Mouse (Mus musculus): ENCODE measurements around the gene Mybph. TPM values are rescaled to one million over a fixed set of nuclear protein-coding genes. Genes with fewer than 3 reads are reported as not detected.

Gene Mybph
- polyA plus RNA-seq (2012; rRNA removed): 0.14 and 7.7 TPM in 2 replicates

DNA sequence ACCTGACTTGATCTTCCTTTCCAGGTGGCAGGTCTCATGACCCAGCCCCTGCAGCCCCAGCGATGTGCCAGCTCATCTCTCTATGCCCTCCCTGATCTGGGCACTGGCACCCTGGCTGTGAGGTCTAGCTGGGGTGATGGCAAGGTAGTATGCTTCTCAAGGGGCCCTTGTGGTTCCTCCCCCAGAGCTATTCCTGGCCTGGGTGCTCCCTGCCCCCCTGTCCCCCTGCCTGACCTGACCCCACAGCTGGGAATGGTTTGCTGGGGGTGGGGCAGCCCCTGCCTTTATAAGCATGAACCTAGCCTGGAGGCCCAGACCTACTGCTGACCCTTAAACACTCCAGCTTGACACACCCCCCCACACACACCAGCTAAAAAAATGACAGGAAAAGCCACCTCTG, at the start of gene Mybph:
Gene Mybph, plus strand, starts transcription at position 323 of the 400 bp plus-strand sequence.
- H3K4me3 ChIP-seq (replicated peaks; ENCODE audit: extremely low read depth, low read depth, low read length): no peak within 1 kb of the TSS
- 78% methylated on average over 1 of the region's 1 CpGs for WGBS
- no peak for DNase-seq
- TF ChIP-seq POLR2A (IDR thresholded peaks at IDR 0.05; ENCODE audit: borderline replicate concordance, extremely low read depth, low read depth, low read length): no peak
- H3K4me1 ChIP-seq (ENCODE audit: control insufficient read depth, insufficient read depth, low read length): peaks cover 7% of the 10 kb centered on the region; the same call in 1 of the 2 replicates

DNA sequence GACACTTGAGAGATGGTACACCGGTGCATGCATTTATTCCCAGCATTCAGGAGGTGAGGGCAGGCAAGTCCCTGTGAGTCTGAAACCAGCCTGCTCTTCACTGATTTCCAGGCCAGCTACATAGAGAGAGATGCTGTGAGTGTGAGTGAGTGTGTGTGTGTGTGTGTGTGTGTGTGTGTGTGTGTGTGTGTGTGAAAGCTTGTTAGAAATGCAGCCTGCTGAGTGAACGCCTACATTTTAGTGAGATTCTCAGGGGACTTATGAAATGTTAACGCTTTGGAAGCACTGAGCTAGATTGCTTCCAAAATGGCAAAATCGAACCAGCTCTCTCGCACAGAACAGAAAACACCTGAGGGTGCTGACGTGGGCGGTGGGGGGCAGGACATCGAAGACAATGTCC, 47.2 kb upstream of the Mybph start:
- 77% methylated on average over 8 of the region's 8 CpGs for WGBS
- no peak overlapping the region for H3K4me3 ChIP-seq (replicated peaks; ENCODE audit: extremely low read depth, low read depth, low read length)
- no peak for TF ChIP-seq POLR2A (IDR thresholded peaks at IDR 0.05; ENCODE audit: borderline replicate concordance, extremely low read depth, low read depth, low read length)
- no peak for TF ChIP-seq CTCF (IDR thresholded peaks at IDR 0.05; ENCODE audit: insufficient read depth, low read length)
- DNase-seq: no peak
- no peaks in the 10 kb centered on the region for H3K4me1 ChIP-seq (ENCODE audit: control insufficient read depth, insufficient read depth, low read length)

DNA sequence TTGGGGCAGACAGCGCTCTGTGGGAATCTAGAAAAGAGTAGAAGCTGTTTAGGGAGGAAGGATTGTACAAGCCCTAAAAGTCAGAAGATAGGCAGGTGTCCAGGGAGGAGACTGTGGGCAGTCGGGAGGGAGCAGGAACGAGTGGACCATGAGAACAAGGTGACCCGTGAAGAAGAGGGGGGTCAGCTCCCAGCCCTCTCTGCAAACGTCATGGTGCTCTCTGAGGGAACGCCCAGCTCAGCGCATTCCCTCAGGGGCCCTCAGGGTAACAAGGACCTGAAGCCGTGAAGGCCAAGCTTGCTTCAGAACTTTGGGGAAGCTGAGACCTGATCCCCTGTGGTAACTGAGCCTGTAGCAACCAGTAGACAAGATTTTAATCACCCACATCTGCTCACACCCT, 43.2 kb upstream of the Mybph start:
- Histone ChIP-seq H3K4me1 (ENCODE audit: control insufficient read depth, insufficient read depth, low read length) (no peaks in the 10 kb centered on the region), H3K4me3 (replicated peaks; ENCODE audit: extremely low read depth, low read depth, low read length) (no peak overlapping the region)
- TF ChIP-seq CTCF (IDR thresholded peaks at IDR 0.05; ENCODE audit: insufficient read depth, low read length) (no peak), POLR2A (IDR thresholded peaks at IDR 0.05; ENCODE audit: borderline replicate concordance, extremely low read depth, low read depth, low read length) (no peak)
- WGBS: 71% methylated on average over 8 of the region's 8 CpGs
- no peak for DNase-seq

DNA sequence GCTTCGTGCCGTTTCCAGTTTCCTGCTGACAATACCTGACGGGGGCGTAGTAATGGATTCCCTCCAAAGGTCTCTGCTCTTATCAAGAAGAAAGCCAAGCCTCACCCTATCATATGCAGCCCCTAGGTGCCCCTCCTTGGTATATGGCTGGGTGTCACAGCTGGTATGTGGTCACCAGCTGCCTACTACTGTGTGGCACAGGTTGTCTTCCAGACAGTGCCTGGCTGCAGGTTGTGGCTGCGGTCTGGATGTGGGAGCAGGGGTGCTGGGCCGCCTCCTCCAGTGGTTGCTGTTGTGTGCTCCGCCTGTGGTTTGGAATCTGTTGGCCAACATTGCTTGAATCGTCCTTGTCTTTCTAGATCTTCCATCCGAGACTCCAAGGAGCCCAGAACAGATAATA, 42.5 kb upstream of the Mybph start:
- WGBS: 91% methylated on average over 9 of the region's 9 CpGs

DNA sequence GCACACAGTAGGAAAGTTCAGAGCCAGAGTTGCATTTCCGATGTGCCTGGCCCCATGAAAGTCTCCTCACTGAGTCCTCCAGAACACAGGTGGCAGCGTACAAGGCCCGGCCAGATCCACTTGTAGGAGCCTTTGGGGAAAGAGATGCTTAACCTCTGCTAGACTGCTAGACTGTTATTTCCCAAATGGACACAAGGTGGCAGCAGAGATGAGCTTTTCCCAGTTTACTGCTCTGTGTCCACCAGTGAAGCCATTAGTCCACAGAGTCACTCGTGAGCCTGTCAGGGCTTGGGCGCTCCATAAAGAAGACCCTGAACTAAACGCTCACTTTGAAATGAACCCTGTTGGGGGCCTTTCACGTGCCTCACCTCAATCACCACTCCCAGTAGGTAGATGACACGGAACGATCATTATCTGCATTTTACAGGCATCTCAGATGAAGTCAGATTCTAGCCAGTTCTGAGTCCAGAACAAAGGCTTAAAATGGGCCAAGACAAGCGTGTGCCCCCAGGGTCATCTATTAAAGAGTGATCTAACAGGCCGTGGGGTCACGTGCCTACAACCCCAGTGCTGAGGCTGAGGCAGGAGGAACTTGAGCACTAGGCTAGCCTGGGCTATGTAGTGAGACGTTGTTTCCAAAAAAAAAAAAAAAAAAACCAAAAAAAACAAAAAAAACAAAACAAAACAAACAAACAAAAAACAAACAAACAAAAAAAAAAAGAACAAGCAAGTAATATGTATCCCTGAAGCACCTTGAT, 41.4 kb upstream of the Mybph start:
- TF ChIP-seq POLR2A (IDR thresholded peaks at IDR 0.05; ENCODE audit: borderline replicate concordance, extremely low read depth, low read depth, low read length) (no peak), CTCF (IDR thresholded peaks at IDR 0.05; ENCODE audit: insufficient read depth, low read length) (peak; percentile 59)
- peak; percentile 67 for DNase-seq
- 28% methylated on average over 13 of the region's 13 CpGs for WGBS
- Histone ChIP-seq H3K4me1 (ENCODE audit: control insufficient read depth, insufficient read depth, low read length) (no peaks in the 10 kb centered on the region), H3K4me3 (replicated peaks; ENCODE audit: extremely low read depth, low read depth, low read length) (no peak overlapping the region)

More for the DNA sequence above, 42.5 kb upstream of the Mybph start:
- DNase-seq: no peak
- no peak for TF ChIP-seq POLR2A (IDR thresholded peaks at IDR 0.05; ENCODE audit: borderline replicate concordance, extremely low read depth, low read depth, low read length)
- TF ChIP-seq CTCF (IDR thresholded peaks at IDR 0.05; ENCODE audit: insufficient read depth, low read length): no peak
- no peaks in the 10 kb centered on the region for H3K4me1 ChIP-seq (ENCODE audit: control insufficient read depth, insufficient read depth, low read length)
- H3K4me3 ChIP-seq (replicated peaks; ENCODE audit: extremely low read depth, low read depth, low read length): no peak overlapping the region

DNA sequence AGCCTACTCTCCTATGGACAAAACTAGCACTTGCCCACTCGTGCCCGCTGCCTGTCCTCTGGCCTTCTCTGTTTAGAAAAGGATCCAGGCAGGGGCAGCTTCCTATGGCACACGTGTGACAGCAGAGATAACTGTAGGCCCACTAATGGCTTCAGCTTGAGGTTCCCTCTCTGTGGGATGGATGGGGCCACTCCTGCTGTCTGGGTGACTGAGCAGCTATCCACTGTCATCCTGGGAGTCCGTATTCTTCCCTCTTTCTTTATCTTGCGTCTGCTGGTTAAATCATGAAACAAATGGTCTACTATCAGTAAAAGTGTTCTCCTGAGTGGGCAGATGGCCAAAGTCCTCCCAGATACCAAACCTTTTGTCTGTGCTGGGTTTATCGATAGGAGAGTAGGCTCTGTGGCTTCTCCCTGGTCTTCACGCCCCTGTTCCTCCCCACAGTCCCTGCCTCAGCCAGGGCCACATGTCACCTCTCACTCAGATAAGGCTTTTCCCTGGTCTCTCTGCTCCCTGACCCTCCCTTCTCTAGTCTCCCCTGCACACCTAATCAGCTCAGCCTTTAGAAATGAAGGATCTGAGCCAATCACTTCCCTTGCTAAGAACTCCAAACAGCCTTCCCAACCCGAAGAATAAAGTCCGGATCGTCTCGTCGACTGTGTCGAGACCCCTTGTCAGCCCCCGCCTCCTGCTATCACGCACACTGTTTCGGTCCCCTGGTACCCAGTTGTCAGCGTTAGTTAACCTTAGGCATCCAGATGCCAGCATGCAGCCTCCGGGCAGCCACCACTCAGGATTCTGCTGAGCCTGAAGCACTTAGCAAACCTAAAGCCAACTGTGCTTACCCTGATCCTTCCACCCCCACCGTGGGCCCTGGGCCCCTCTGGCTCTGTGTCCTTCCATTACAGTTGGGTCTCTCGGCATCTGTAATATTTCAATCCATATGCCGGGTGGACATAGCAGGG, 40.3 kb upstream of the Mybph start:
- Histone ChIP-seq H3K4me3 (replicated peaks; ENCODE audit: extremely low read depth, low read depth, low read length) (no peak overlapping the region), H3K4me1 (ENCODE audit: control insufficient read depth, insufficient read depth, low read length) (no peaks in the 10 kb centered on the region)
- WGBS: 70% methylated on average over 21 of the region's 21 CpGs
- DNase-seq: no peak
- TF ChIP-seq POLR2A (IDR thresholded peaks at IDR 0.05; ENCODE audit: borderline replicate concordance, extremely low read depth, low read depth, low read length): no peak
- TF ChIP-seq CTCF (IDR thresholded peaks at IDR 0.05; ENCODE audit: insufficient read depth, low read length): no peak

DNA sequence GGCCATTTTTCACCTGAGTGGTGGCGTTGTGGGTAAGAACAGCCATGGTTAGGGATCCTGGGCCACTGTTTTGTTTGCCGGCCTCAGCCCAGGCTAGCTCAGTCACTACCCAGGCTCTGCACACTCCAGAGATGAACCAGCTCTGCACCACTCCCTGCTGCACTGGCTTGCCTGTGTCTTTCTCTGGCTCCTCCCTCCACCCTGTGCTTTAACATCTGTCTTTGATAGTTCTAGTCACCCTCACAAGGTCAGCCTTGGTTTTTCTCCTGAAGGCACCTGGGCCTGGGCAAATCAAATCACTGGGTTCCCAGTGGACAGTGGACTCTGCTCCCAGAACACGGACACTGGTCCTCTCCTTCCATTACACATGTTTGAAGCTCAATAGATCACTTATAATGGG, 39.1 kb upstream of the Mybph start:
- no peak for DNase-seq
- TF ChIP-seq POLR2A (IDR thresholded peaks at IDR 0.05; ENCODE audit: borderline replicate concordance, extremely low read depth, low read depth, low read length): no peak
- TF ChIP-seq CTCF (IDR thresholded peaks at IDR 0.05; ENCODE audit: insufficient read depth, low read length): no peak
- H3K4me1 ChIP-seq (ENCODE audit: control insufficient read depth, insufficient read depth, low read length): no peaks in the 10 kb centered on the region
- 91% methylated on average over 3 of the region's 3 CpGs for WGBS
- H3K4me3 ChIP-seq (replicated peaks; ENCODE audit: extremely low read depth, low read depth, low read length): no peak overlapping the region

DNA sequence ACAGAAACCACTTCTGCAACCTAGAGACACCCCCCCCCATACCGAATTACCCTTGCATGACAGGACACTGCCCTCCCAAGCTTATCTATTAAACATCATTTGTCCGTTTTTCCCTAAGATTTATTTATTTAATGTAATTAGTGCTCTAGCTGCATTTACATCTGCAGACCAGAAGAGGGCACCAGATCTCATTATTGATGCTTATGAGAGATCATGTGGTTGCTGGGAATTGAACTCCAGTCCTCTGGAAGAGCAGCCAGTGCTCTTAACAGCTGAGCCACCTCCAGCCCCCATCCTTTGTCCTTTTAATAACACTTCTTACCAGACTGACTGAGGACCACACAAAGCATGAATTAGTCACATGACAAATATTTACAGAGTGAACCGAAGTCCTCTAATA, 38.6 kb upstream of the Mybph start:
- 55% methylated on average over 3 of the region's 3 CpGs for WGBS

DNA sequence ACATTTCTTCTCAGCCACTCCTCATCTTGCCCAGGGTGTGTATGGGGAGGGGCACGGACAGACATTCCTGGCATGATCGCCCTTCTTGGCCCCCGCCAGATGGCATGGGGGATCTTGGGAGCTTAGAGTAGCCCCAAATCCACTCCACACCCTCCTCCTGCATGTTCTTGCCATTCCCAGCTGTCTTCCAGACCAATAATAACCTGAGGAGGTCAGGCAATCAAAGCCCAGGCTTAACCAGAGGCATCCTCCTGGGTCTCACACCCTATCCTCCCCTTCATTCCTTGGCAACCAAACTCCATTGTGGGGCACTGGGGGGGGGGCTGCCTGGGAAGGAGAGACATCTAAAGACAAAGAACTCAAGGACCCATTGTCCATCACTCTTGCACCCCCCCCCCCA, 32.8 kb upstream of the Mybph start:
- 77% methylated on average over 3 of the region's 3 CpGs for WGBS
- no peak for DNase-seq
- TF ChIP-seq CTCF (IDR thresholded peaks at IDR 0.05; ENCODE audit: insufficient read depth, low read length) (no peak), POLR2A (IDR thresholded peaks at IDR 0.05; ENCODE audit: borderline replicate concordance, extremely low read depth, low read depth, low read length) (no peak)
- H3K4me3 ChIP-seq (replicated peaks; ENCODE audit: extremely low read depth, low read depth, low read length): no peak overlapping the region
- H3K4me1 ChIP-seq (ENCODE audit: control insufficient read depth, insufficient read depth, low read length): no peaks in the 10 kb centered on the region

More for the DNA sequence above, 38.6 kb upstream of the Mybph start:
- Histone ChIP-seq H3K4me1 (ENCODE audit: control insufficient read depth, insufficient read depth, low read length) (no peaks in the 10 kb centered on the region), H3K4me3 (replicated peaks; ENCODE audit: extremely low read depth, low read depth, low read length) (no peak overlapping the region)
- DNase-seq: no peak
- no peak for TF ChIP-seq CTCF (IDR thresholded peaks at IDR 0.05; ENCODE audit: insufficient read depth, low read length)
- no peak for TF ChIP-seq POLR2A (IDR thresholded peaks at IDR 0.05; ENCODE audit: borderline replicate concordance, extremely low read depth, low read depth, low read length)
